Mouse (Mus musculus): ENCODE results near the gene Ctla4.

GRCm38 (mm10) chr1:60938256-60938655, 51.5 kb downstream of the Ctla4 start:
- TF ChIP-seq CTCF (IDR thresholded peaks at IDR 0.05; ENCODE audit: control insufficient read depth, insufficient read depth, insufficient read length) (no peak), CEBPB (IDR thresholded peaks at IDR 0.05; ENCODE audit: low read depth) (no peak), USF1 (IDR thresholded peaks at IDR 0.05; ENCODE audit: low read depth) (no peak), MYOD1 (IDR thresholded peaks at IDR 0.05; ENCODE audit: control insufficient read depth, insufficient read length, low read depth) (no peak), MAX (IDR thresholded peaks at IDR 0.05) (no peak), FOSL1 (IDR thresholded peaks at IDR 0.05; ENCODE audit: insufficient read depth, low read length, poor library complexity, severe bottlenecking) (no peak)

All from C2C12 (cell line).